Mouse (Mus musculus): ENCODE data around the gene Tmem79. TPM values are rescaled to one million over a fixed set of nuclear protein-coding genes. Genes with fewer than 3 reads are reported as not detected.

Tmem79 gene
- polyA plus RNA-seq, 1 experiment from 2014 or later = 14.0 TPM

DNA sequence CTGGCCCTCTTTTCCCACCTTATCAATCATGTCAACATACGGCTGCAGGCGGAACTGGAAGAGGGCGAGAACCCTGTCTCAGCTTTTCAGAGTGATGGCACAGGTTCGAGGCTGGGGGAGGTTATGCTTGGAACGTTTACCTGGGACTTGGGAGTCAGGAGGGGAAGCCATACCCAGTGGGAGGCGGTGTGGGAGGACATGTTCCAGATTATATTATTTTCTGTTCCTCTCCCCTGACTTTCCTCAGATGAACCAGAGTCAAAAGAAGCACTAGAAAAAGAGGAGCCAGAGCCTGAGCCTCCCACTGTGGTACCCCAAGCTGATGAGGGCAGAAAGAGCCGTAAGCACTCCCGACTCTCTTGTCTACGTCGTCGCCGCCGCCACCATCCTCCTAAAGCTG, 14.8 kb upstream of the Tmem79 start:
- Histone ChIP-seq H3K27me3 (replicated peaks; ENCODE audit: control insufficient read depth, insufficient read depth, low read length) (no peaks in the 10 kb centered on the region), H3K9me3 (ENCODE audit: control insufficient read depth) (no peaks in the 10 kb centered on the region)
- no peak for ATAC-seq

DNA sequence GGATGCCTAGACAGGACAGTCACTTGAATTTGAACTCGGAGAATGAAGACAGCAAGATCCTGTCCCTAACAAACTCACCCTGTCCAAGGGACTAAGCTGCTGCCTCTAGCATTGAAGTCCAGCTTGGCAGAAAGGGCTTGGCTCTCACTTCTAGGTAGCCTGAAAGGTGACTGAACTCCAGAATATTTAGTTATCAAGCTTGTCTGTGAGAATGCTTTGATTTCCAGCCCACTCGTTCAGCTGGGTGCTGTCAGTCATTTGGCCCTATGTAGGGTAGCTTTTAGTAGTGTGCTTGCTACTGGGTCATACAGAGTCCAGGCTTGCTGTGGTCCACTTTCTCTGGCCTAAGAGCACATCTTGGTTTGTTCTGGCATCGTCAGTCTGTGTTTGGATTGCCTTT, 3.1 kb upstream of the Tmem79 start:
- ATAC-seq = no peak
- TF ChIP-seq CTCF (IDR thresholded peaks at IDR 0.05; ENCODE audit: low read depth) = no peak
- H3K27me3 ChIP-seq (replicated peaks; ENCODE audit: control insufficient read depth, insufficient read depth, low read length) = no peaks in the 10 kb centered on the region
- WGBS = 63% methylated on average over 3 of the region's 3 CpGs
- peaks cover 30% of the 10 kb centered on the region for H3K36me3 ChIP-seq (ENCODE audit: control insufficient read depth, insufficient read depth)
- no peak overlapping the region for H3K4me3 ChIP-seq (ENCODE audit: low read depth, low read length)
- H3K27ac ChIP-seq (ENCODE audit: low read depth, low read length) = no peak overlapping the region
- no peaks in the 10 kb centered on the region for H3K9me3 ChIP-seq (ENCODE audit: control insufficient read depth)
- H3K9ac ChIP-seq (ENCODE audit: low read depth, low read length) = no peak overlapping the region
- H3K4me1 ChIP-seq (replicated peaks; ENCODE audit: control insufficient read depth, insufficient read depth, low read length) = no peaks in the 10 kb centered on the region
- no peak overlapping the region for H3K4me2 ChIP-seq (replicated peaks; ENCODE audit: low read depth)

More for the DNA sequence above, 14.8 kb upstream of the Tmem79 start:
- Histone ChIP-seq H3K4me1 (replicated peaks; ENCODE audit: control insufficient read depth, insufficient read depth, low read length) (no peaks in the 10 kb centered on the region), H3K9ac (ENCODE audit: low read depth, low read length) (no peak overlapping the region), H3K4me3 (ENCODE audit: low read depth, low read length) (no peak overlapping the region), H3K36me3 (ENCODE audit: control insufficient read depth, insufficient read depth) (peaks cover 99% of the 10 kb centered on the region), H3K27ac (ENCODE audit: low read depth, low read length) (no peak overlapping the region), H3K4me2 (replicated peaks; ENCODE audit: low read depth) (no peak overlapping the region)
- no peak for TF ChIP-seq CTCF (IDR thresholded peaks at IDR 0.05; ENCODE audit: low read depth)
- WGBS = 91% methylated on average over 13 of the region's 13 CpGs

DNA sequence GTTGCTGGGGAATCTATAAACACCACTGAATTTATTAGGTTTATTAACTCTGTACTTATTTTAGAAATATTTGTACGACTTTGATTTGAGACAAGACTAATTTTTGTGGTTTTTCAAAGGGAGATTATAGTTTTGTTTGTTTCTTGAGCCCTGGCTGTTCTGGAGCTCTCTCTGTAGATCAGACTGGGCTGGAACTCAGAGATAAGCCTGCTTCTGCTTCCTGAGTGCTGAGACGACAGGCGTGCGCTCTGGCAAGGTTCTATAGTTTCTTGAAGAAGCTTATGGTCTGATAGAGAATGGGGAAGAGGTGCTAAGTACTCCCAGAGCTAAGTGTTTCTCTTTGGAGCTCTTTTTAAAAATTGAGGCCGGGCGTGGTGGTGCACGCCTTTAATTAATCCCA, 2.4 kb upstream of the Tmem79 start:
- 84% methylated on average over 7 of the region's 7 CpGs for WGBS
- no peak for ATAC-seq

DNA sequence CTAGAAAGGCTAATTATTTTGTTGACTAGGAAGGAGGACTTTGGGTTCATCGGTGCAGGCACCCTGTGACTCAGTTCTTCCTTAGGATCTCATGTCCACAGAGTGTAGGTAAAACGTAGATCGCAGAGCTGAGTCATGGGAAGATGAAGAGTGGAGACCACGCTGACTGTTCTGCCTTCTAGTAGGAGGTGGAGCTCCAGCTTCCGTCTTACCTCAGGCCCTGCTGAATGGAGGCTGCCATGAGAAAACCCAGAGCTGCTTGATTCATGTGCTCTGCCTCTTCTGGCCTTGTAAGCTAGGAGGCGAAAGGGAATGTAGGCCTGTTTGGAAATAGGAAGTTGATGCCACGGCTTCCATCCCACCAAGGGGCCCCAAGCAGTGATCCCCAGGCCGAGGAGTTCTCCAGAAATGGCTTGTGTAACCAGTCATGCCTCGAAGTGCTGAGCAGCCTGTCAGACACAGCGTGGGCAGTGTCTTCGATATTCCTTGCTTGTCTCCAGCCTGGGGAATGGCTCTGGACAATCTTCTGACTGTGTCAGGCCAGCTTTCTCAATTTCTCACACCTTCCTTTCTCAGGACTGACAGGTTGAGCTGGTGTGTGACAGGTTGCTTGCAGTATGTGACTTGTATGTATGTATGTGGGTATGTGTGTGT, 1.5 kb upstream of the Tmem79 start:
- Histone ChIP-seq H3K27me3 (replicated peaks; ENCODE audit: control insufficient read depth, insufficient read depth, low read length) (no peaks in the 10 kb centered on the region), H3K4me1 (replicated peaks; ENCODE audit: control insufficient read depth, insufficient read depth, low read length) (no peaks in the 10 kb centered on the region), H3K36me3 (ENCODE audit: control insufficient read depth, insufficient read depth) (peaks cover 15% of the 10 kb centered on the region), H3K9me3 (ENCODE audit: control insufficient read depth) (no peaks in the 10 kb centered on the region), H3K27ac (ENCODE audit: low read depth, low read length) (no peak overlapping the region; the same call in 1 of the 2 replicates), H3K9ac (ENCODE audit: low read depth, low read length) (no peak overlapping the region), H3K4me3 (ENCODE audit: low read depth, low read length) (peak overlapping the region; percentile 86), H3K4me2 (replicated peaks; ENCODE audit: low read depth) (peak overlapping the region; percentile 71)
- WGBS = 47% methylated on average over 11 of the region's 11 CpGs
- no peak for ATAC-seq
- no peak for TF ChIP-seq CTCF (IDR thresholded peaks at IDR 0.05; ENCODE audit: low read depth)

More for the DNA sequence above, 2.4 kb upstream of the Tmem79 start:
- Histone ChIP-seq H3K27me3 (replicated peaks; ENCODE audit: control insufficient read depth, insufficient read depth, low read length) (no peaks in the 10 kb centered on the region), H3K4me2 (replicated peaks; ENCODE audit: low read depth) (no peak overlapping the region), H3K9ac (ENCODE audit: low read depth, low read length) (no peak overlapping the region), H3K4me3 (ENCODE audit: low read depth, low read length) (no peak overlapping the region), H3K27ac (ENCODE audit: low read depth, low read length) (no peak overlapping the region), H3K36me3 (ENCODE audit: control insufficient read depth, insufficient read depth) (peaks cover 23% of the 10 kb centered on the region), H3K4me1 (replicated peaks; ENCODE audit: control insufficient read depth, insufficient read depth, low read length) (no peaks in the 10 kb centered on the region), H3K9me3 (ENCODE audit: control insufficient read depth) (no peaks in the 10 kb centered on the region)
- TF ChIP-seq CTCF (IDR thresholded peaks at IDR 0.05; ENCODE audit: low read depth) = no peak

DNA sequence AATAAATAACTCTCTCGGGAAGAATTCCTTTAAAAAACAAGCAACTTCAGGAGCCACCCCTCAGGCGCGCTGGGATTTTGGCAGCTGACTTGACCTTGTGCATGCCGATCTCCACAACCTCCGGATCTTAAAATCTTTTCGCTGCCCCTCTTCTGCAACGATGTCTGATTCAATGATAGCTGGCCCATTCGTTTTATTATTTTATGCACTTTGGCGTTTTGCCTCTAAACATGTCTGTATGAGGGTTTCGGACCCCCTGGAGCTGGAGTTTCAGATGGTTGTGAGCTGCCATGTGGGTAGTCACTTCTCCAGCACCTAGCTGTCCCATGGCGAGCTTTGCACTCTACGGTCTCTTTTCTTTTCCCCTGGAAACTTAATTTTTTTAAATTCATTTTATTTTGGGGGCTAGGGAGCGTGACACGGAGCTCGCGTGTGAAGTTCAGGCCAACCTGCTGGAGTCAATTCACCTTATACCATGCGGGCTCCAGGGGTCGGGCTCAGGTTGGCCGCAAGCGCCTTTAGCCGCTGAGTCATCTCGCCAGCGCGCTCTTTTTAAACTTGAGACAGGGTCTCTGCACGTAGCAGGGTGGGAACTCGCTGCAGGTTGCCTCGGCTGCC, 403 bp downstream of the Tmem79 start:
- under 1% methylated on average over 27 of the region's 27 CpGs for WGBS
- Histone ChIP-seq H3K9me3 (ENCODE audit: control insufficient read depth) (no peaks in the 10 kb centered on the region), H3K4me2 (replicated peaks; ENCODE audit: low read depth) (peak overlapping the region; percentile 71), H3K4me1 (replicated peaks; ENCODE audit: control insufficient read depth, insufficient read depth, low read length) (no peaks in the 10 kb centered on the region), H3K27ac (ENCODE audit: low read depth, low read length) (peak overlapping the region; percentile 88), H3K36me3 (ENCODE audit: control insufficient read depth, insufficient read depth) (peaks cover under 1% of the 10 kb centered on the region; the same call in 1 of the 2 replicates), H3K4me3 (ENCODE audit: low read depth, low read length) (peak overlapping the region; percentile 86), H3K27me3 (replicated peaks; ENCODE audit: control insufficient read depth, insufficient read depth, low read length) (no peaks in the 10 kb centered on the region), H3K9ac (ENCODE audit: low read depth, low read length) (peak overlapping the region; percentile 84)
- no peak for TF ChIP-seq CTCF (IDR thresholded peaks at IDR 0.05; ENCODE audit: low read depth)
- ATAC-seq = peak; percentile 14; the same call in 1 of the 2 replicates

DNA sequence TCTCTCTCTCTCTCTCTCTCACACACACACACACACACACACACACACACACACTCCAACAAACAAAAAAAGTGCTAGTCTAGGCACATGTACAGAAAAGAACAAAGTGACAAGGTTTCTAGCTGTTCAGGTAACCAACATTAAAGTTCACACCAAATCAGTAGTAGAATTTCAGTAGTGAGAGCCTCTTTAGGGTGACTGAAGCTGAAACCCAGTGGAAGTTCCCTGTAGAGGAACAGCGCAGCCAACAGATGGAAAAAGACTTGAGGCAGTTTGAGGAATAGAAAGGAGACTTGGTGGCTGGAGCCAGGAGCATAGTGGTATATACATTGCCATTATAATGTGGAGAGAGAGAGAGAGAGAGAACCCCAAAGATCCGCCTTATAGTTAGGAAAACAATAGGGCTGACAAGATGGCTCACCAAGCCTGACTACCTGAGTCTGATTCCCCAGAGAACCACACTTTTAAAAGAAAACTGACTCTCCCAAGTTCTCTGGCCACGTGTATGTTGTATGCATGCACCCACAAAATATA, 979 bp downstream of the Tmem79 start:
- no peaks in the 10 kb centered on the region for H3K4me1 ChIP-seq (replicated peaks; ENCODE audit: control insufficient read depth, insufficient read depth, low read length)
- WGBS = 26% methylated on average over 3 of the region's 3 CpGs
- peak overlapping the region; percentile 84 for H3K9ac ChIP-seq (ENCODE audit: low read depth, low read length)
- H3K27ac ChIP-seq (ENCODE audit: low read depth, low read length) = peak overlapping the region; percentile 88
- H3K27me3 ChIP-seq (replicated peaks; ENCODE audit: control insufficient read depth, insufficient read depth, low read length) = no peaks in the 10 kb centered on the region
- no peaks in the 10 kb centered on the region; the same call in 1 of the 2 replicates for H3K36me3 ChIP-seq (ENCODE audit: control insufficient read depth, insufficient read depth)
- no peak for TF ChIP-seq CTCF (IDR thresholded peaks at IDR 0.05; ENCODE audit: low read depth)
- ATAC-seq = no peak
- peak overlapping the region; percentile 71 for H3K4me2 ChIP-seq (replicated peaks; ENCODE audit: low read depth)
- no peaks in the 10 kb centered on the region for H3K9me3 ChIP-seq (ENCODE audit: control insufficient read depth)
- H3K4me3 ChIP-seq (ENCODE audit: low read depth, low read length) = peak overlapping the region; percentile 86
